Mouse (Mus musculus): ENCODE results near the gene Cacna2d2.

Gene Cacna2d2

DNA sequence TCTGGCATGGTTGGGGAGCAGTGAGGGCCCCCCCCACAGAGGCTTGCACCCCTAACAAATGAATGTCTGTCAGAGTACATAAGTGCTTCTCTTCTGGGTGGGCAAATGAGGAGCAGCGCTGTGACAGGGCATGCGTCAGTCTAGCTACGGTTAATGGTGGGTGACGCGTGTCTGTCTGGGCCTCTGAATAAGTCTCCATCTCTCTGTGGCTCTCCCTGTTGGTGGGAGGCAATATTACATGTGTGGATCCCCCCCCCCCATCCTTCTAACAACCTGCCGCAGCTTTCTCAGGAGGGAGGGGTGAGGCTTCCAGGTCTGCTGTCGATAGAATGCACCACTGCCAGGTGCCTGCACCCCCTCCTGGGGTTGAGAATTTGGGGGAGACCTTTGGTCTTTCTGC lies 3.7 kb downstream of the Cacna2d2 start:
- peak; percentile 53 for DNase-seq (ENCODE audit: low read depth, low spot score)

DNA sequence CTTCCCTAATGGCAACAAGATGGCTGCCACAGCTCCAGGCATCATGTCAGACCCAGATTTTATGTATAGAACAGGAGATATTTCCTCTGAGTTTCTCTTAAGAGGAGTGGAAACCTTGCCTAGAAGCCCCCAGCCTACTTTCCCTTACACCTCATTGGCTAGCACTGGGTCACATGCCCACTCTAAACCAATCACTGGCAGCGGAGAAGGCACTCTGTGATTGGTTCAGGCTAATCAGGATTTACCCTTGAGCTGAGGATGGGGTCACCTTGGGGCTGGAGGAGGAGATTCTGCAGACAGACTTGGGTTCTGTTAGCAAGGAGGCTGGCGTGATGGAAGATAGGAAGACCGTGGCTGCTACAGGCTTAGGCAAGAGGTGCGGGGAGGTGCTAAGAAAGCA lies 10.0 kb downstream of the Cacna2d2 start:
- DNase-seq (ENCODE audit: low read depth, low spot score), result no peak

DNA sequence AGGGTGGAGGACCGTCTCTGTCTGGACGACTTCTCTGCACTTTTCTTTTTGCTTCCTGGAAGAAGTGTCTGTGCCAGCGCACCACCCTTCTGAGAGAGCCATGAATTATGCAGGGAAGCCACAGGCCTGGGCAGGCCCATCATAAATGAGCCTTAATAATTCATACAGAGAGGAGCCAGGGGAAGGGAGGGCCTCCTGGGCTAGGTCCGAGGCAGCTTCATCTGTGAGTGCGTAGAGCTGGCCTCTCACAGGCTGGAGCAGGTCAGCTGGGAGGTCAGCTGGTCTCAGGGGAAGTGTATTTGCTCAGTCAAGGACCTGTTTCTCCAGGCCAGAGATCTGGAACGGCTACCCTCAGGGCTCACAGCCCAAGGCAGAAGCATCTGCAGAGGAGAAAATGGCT lies 17.7 kb downstream of the Cacna2d2 start:
- no peak for DNase-seq (ENCODE audit: low read depth, low spot score)

GRCm38 (mm10) chr9:107419491-107420244 lies 20.3 kb downstream of the Cacna2d2 start:
- DNase-seq (ENCODE audit: low read depth, low spot score), result no peak

- peak; percentile 66 for DNase-seq (ENCODE audit: low read depth, low spot score)
These were observed 21.5 kb downstream of the Cacna2d2 start for GRCm38 (mm10) chr9:107420898-107421297.

DNA sequence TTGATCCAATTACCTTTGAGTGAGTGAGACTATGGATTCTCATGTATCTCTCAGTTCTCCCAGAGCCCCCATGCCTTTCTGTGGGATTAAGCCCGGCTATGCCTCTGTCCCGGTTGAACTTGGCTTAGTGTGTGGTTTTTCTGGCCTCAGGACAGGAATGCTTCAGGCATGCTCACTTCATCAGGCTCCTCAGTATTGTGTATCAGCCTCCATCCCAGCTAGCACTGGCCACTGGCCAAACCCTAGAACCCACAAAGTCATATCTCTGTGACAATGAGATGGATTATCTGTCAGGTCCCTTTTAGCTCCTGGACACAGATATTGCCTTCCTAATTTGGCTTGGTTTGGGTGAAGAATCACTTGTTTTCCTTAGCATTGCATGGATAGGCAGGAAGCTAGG lies 23.5 kb downstream of the Cacna2d2 start:
- no peak for DNase-seq (ENCODE audit: low read depth, low spot score)

- DNase-seq (ENCODE audit: low read depth, low spot score), result peak; percentile 58
These were observed 25.2 kb downstream of the Cacna2d2 start for GRCm38 (mm10) chr9:107424485-107425175.

- peak; percentile 56 for DNase-seq (ENCODE audit: low read depth, low spot score)
These were observed 28.5 kb downstream of the Cacna2d2 start for GRCm38 (mm10) chr9:107427876-107428275.

GRCm38 (mm10) chr9:107428451-107429186 lies 29.2 kb downstream of the Cacna2d2 start:
- no peak for DNase-seq (ENCODE audit: low read depth, low spot score)

- no peak for DNase-seq (ENCODE audit: low read depth, low spot score)
These were observed 31.0 kb downstream of the Cacna2d2 start for GRCm38 (mm10) chr9:107430445-107430844.

DNA sequence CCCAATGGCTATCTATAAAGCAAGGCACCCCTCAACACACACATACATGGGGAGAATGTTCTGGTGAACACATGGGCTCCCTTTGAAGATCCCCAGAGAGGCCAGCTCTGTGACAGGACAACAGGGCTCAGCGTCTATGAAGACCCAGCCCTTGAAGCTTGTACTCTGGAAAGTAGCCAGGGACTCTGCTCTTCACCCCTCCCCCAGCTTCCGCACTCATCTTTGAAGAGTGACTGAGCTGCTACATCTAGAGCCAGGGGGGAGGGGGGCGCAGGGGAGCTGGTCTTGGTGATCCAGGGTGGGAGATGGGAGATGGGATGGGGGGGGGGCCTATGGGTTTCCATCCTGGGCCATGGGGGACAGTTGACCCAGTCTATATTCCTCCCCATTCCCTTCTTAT lies 33.1 kb downstream of the Cacna2d2 start:
- DNase-seq (ENCODE audit: low read depth, low spot score), result no peak

DNA sequence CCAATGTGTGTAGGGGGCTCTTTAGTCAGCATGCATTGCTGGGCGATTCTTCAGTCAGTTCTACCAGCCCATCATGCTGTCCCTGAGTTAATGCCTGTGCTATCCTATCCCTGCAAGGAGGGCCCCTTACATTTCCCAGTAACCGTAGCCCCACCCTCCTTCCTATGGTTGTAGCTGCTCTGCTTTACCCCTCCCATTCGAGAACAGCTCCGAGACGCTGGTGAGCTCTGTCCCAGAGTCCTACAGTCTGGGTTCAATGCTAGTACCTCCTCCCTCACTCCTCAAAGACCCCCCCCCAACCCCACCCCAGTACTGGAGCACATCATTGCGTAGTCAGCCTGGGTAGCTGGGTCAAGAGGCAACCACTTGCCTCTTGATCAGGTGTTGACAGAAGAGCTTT lies 35.4 kb downstream of the Cacna2d2 start:
- no peak for DNase-seq (ENCODE audit: low read depth, low spot score)

- DNase-seq (ENCODE audit: low read depth, low spot score), result no peak
These were observed 35.9 kb downstream of the Cacna2d2 start for GRCm38 (mm10) chr9:107435285-107435684.

GRCm38 (mm10) chr9:107442891-107443290 lies 43.5 kb downstream of the Cacna2d2 start:
- no peak for DNase-seq (ENCODE audit: low read depth, low spot score)

GRCm38 (mm10) chr9:107443324-107443723 lies 43.9 kb downstream of the Cacna2d2 start:
- DNase-seq (ENCODE audit: low read depth, low spot score), result peak; percentile 44

- peak; percentile 37 for DNase-seq (ENCODE audit: low read depth, low spot score)
These were observed 45.6 kb downstream of the Cacna2d2 start for GRCm38 (mm10) chr9:107445011-107445471.

GRCm38 (mm10) chr9:107448805-107449517 lies 49.5 kb downstream of the Cacna2d2 start:
- peak; percentile 52 for DNase-seq (ENCODE audit: low read depth, low spot score)

DNA sequence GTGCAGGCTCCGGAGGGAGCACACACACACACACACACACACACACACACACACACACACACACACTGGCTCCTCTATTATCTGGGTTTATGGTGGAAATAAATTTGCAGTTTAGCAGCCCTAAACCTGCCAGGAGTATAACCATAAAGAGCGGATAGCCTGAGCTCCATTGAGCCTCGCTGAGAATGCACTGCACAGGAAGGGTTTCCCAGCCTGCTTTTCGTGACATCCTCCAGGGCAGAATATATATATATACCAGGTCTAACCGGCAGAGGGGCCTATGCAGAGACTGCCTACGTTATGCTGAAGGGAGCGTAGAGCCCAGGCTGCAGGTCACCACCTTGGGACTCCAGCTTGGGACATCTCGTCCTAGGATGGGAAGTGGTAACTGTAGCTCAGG lies 52.0 kb downstream of the Cacna2d2 start:
- no peak for DNase-seq (ENCODE audit: low read depth, low spot score)

DNA sequence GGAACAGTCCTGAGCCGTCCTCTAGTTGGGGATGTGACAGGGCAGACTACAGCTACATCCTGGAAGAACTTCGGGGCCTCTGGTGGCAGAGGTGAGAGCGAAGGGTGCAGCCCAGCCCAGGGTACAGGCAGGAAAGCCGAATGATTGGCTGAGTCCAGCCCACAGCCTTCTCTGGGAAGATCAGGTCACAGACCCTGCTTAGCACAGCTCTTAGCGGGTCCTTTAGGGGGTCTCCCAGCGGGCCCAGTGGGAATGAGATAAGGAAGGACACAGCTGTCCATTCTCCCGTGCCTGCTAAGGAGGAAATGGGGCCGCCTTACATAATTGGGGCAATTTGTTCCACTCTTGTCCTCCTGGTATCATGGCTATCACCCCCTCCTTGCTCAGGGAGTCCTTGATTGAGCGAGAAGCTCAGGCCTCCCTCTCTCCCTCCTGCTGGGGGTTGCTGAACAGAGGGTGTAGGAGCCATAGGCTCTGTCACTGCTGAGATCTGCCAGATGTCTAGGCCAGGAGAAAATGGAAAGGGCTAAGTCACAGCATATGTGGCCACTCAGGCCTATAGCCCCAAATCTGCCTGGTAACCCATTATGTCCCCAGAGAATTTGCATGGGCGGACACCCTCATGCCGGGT lies 52.6 kb downstream of the Cacna2d2 start:
- peak; percentile 19 for DNase-seq (ENCODE audit: low read depth, low spot score)

GRCm38 (mm10) chr9:107452552-107452951 lies 53.1 kb downstream of the Cacna2d2 start:
- DNase-seq (ENCODE audit: low read depth, low spot score), result peak; percentile 48

DNA sequence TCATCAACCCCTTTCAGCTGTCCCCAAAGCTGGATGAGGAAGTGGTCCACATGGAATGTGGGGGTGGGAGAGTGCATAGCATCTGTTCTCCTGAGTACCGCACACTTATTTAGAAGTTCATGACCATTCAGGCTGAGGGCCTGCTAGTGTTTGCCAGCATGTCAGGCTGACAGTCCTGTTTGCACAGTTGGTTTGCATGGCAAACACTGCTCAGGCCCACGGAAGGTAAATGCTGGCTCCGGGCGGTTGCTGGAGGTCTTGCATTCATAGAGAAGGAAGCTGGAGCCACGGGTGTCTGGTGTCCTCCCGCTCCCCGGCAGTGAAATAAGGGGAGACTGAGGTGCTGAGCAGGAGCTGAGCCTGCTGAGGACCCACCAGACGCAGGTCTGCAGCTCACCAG lies 53.7 kb downstream of the Cacna2d2 start:
- no peak for DNase-seq (ENCODE audit: low read depth, low spot score)

All from brain, adult 2 months (tissue).